Mouse (Mus musculus) forebrain, embryonic 10.5 days (tissue): ENCODE measurements around the gene Hhip. TPM values are rescaled to one million over a fixed set of nuclear protein-coding genes. Genes with fewer than 3 reads are reported as not detected.

Experiments
- DNase-seq: peaks from one replicate; pipeline ENCODE4 v3.0.0-alpha.2; 2017; ENCODE audit warnings: low spot score; ENCODE audit errors: extremely low spot score
- H3K27ac ChIP-seq: fragments of 300-500 bp; sonication (generic); 2 replicates; pipeline ENCODE4 v1.5.1; 2016; ENCODE audit warnings: mild to moderate bottlenecking
- H3K27me3 ChIP-seq: fragments of 300-500 bp; sonication (generic); 2 replicates; pipeline ENCODE4 v1.6.1; 2016; ENCODE audit warnings: mild to moderate bottlenecking; ENCODE audit not compliant: poor library complexity, severe bottlenecking
- H3K36me3 ChIP-seq: fragments of 300-500 bp; sonication (generic); replicated peaks from 2 replicates; pipeline ENCODE4 v1.6.1; 2016; ENCODE audit warnings: mild to moderate bottlenecking, moderate library complexity
- H3K4me1 ChIP-seq: fragments of 300-500 bp; sonication (generic); 2 replicates; pipeline ENCODE4 v1.6.1; 2016
- H3K4me3 ChIP-seq: fragments of 300-500 bp; sonication (generic); 2 replicates; pipeline ENCODE4 v1.5.1; 2016; ENCODE audit warnings: mild to moderate bottlenecking, moderate library complexity
- H3K9me3 ChIP-seq: fragments of 300-500 bp; sonication (generic); 2 replicates; pipeline ENCODE4 v1.6.1; 2016; ENCODE audit warnings: mild to moderate bottlenecking, moderate library complexity
- WGBS: fragments of 180-500 bp; shearing (Covaris S2); methylation state at CpG from one replicate; pipeline ENCODE4 v1.1.7; 2016; 5-methylcytosine and 5-hydroxymethylcytosine counted together
- polyA plus RNA-seq: library from polyadenylated mRNA; unstranded; fragments of >200 nt; fragmentation: Nextera tagmentation; extraction: Ambion mirVana; gene quantifications from 2 replicates; pipeline ENCODE4 v1.2.1, GENCODE M21; 2016

Gene Hhip
- polyA plus RNA-seq, 1 experiment from 2014 or later = 1.7 TPM

DNA sequence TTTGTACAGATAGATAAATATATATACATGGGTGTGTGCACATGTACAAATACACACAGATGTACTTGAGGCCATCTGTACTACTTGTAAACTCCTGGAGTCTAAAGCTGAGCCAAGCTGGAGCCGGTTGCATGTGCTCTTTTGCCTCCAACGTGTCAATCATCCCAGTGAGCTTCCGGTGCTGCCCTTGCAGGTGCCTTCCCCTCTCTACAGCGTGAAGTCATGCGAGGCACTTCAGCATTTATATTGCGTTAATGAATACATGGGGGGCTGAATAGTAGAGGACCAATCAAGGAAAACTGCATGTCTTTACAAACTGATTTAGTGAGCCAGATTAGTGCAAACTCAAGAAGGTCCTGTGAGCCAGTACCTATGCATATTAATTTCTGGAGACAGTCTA is 91.6 kb downstream of the Hhip start:
- H3K36me3 ChIP-seq = no peaks in the 10 kb centered on the region
- 74% methylated on average over 6 of the region's 6 CpGs for WGBS
- H3K4me3 ChIP-seq = no peak overlapping the region
- no peaks in the 10 kb centered on the region; the same call in 1 of the 2 replicates for H3K4me1 ChIP-seq
- no peak overlapping the region for H3K27ac ChIP-seq
- DNase-seq = no peak
- no peaks in the 10 kb centered on the region for H3K27me3 ChIP-seq
- H3K9me3 ChIP-seq = no peaks in the 10 kb centered on the region

DNA sequence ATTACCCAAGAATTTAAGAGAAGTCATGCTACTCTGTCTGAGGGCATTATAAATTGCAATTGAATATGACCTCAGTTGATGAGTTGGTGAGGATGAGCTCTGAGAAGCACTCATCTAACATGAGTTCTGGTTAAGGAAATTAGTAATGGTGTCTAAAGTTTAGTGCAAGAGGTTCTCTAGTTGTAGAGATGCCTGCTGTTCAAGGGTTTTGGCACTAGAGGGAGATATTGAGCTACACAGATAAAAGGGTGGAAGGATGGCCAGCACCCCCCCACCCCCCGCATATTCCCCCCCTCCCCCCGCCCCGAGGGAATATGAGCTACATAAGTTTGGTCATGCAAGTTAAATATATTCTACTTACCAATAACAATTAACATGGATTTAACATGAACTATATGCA is 104.9 kb downstream of the Hhip start:
- Histone ChIP-seq H3K36me3 (no peaks in the 10 kb centered on the region), H3K27ac (no peak overlapping the region), H3K4me1 (no peaks in the 10 kb centered on the region), H3K27me3 (no peaks in the 10 kb centered on the region), H3K4me3 (no peak overlapping the region), H3K9me3 (no peaks in the 10 kb centered on the region)
- no peak for DNase-seq
- WGBS = 25% methylated on average over 3 of the region's 3 CpGs

DNA sequence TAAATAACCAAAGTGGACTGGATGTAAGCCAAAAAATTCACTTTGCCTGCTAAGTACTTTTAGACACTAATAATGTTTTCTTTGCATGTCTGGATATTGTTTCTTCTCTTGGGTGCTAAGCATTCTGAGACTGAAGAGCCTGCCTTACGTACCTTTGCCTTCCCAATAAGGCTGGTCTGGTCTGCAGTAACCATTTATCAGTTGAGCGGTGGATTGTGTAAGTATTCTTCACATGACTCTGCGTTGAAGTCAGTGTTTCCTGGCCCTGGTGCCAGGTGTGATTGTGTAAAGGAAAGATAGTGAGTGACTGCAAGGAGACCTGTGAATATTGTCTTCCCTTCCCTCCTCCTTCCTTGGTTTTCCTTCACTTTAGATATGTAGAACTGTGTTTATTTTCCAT is 107.4 kb downstream of the Hhip start:
- 87% methylated on average over 3 of the region's 3 CpGs for WGBS
- Histone ChIP-seq H3K4me1 (no peaks in the 10 kb centered on the region), H3K9me3 (no peaks in the 10 kb centered on the region), H3K36me3 (no peaks in the 10 kb centered on the region), H3K27me3 (no peaks in the 10 kb centered on the region), H3K4me3 (no peak overlapping the region), H3K27ac (no peak overlapping the region)
- DNase-seq = no peak

DNA sequence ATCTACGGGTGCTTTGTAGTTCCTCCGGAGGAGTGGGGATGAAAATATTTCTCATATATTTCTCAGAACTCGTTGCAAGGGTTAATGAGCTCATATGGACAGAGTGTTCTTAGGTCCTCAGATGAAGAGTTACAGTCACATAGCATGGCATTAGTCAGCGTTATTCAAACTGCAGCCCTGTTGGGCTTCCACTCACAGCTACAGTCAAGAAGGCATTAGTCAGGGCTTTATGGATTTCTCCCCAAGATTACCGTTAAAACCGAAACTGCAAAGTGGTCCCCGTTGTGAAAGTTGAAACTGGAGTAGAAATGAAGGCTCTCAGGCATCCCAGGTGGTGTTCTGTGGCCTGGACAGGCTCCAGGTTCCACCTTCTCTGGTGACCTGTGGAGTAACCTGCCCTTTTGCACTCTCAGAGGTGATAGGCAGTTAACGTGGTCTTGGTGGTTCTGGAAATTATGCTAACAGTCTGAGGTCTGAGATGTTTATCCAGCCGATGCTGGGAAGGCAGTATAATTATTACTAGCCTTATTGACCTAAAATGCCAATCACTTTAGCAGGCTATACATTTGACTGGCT is 112.2 kb downstream of the Hhip start:
- no peak for DNase-seq
- Histone ChIP-seq H3K36me3 (no peaks in the 10 kb centered on the region), H3K27me3 (no peaks in the 10 kb centered on the region), H3K27ac (no peak overlapping the region), H3K4me3 (no peak overlapping the region), H3K4me1 (no peaks in the 10 kb centered on the region), H3K9me3 (no peaks in the 10 kb centered on the region)
- 91% methylated on average over 9 of the region's 9 CpGs for whole genome bisulfite sequencing

DNA sequence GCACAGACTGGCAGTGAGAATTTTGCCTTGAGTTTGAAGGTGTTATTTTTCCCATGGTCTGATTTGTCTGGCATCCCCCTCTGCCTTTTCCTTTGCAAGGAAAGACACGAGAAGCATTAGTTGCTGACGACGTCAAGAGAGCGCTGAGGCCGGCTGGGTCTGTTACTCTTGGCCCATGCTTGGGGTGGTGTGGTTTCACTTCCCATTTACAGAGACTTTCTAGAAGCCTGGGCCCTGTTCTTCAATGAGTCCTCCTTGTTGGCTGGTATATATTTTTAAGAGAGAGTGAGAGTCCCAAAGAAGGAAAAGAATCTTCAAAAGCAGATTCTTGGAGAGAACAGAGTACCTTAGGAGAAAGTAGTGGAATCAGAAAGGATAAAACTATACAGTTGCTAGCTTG is 116.7 kb downstream of the Hhip start:
- Histone ChIP-seq H3K27ac (no peak overlapping the region), H3K4me3 (no peak overlapping the region), H3K27me3 (no peaks in the 10 kb centered on the region), H3K36me3 (no peaks in the 10 kb centered on the region), H3K4me1 (peaks cover 7% of the 10 kb centered on the region), H3K9me3 (no peaks in the 10 kb centered on the region)
- WGBS = 91% methylated on average over 5 of the region's 5 CpGs
- no peak for DNase-seq

DNA sequence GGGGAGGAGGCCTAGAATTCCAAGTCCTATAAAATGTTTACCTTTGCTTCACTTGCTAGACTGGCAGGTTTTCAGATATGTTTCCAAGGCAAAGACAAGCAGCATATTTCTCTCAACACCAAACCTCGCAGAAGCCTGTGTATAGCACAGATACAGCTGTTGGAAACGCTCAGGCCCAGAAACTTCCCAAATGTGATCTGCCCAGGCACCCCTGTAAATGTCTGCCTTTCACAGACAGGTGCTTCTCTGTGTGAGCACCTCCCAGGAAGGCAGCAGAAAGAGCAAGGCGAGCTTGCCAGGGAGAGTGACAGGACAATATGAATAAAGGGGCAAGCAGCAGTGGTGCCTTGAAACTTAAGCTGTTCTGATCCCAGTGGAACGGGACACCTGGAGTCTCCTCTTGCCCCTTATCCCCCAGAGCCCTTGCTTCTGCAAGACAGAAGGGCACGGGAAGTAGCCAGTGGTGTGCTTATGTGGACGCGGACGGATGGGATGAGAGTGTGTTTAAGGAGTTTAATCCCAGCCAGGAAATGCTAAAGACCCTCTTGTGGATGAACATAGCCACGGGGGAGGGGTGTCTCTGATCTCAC is 120.9 kb downstream of the Hhip start:
- peaks cover 18% of the 10 kb centered on the region for H3K4me1 ChIP-seq
- no peaks in the 10 kb centered on the region for H3K36me3 ChIP-seq
- DNase-seq = no peak
- 62% methylated on average over 9 of the region's 9 CpGs for WGBS
- no peaks in the 10 kb centered on the region for H3K9me3 ChIP-seq
- no peak overlapping the region for H3K4me3 ChIP-seq
- no peaks in the 10 kb centered on the region for H3K27me3 ChIP-seq
- H3K27ac ChIP-seq = no peak overlapping the region

DNA sequence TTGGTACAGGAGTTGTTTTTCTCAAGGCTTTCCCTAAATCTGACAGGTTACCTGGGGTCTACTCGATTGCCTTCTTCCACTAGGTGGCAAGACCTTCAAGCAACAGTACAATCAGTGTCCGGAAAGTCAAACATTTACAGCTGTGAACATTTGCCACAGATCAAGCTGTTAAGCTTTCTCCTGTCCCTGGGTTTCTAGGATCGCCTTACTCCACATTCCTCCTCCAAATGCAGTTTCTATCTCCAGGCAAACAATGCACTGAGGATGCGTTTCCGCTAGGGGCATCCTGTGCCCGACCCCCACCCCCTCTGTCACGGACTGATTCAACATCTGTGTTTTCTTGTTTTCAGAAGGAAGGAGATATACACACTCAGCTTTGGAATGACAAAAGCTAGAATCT is 122.0 kb downstream of the Hhip start:
- Histone ChIP-seq H3K27me3 (no peaks in the 10 kb centered on the region), H3K4me1 (peaks cover 18% of the 10 kb centered on the region), H3K36me3 (no peaks in the 10 kb centered on the region), H3K27ac (no peak overlapping the region), H3K4me3 (no peak overlapping the region), H3K9me3 (no peaks in the 10 kb centered on the region)
- peak; percentile 20 for DNase-seq
- 49% methylated on average over 7 of the region's 7 CpGs for WGBS

DNA sequence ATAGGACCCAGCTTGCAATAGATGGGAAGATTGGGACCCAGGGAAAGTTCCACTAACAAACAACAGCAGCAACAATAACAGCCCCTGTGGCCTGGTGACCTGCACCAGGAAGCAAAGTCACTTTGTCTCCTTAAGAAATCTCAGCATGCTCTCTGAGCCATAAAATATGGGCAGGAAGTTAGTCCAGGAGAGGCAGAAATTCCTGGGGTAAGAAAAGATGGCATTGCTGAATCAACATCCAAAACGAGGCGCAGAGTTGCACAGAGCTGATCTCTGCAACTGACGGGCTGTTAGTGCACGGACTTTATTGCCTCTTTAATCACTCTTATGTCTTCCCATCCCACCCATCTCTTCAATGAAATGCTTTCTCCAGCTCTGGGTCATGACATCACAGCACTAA is 128.6 kb downstream of the Hhip start:
- no peaks in the 10 kb centered on the region for H3K27me3 ChIP-seq
- no peak overlapping the region for H3K4me3 ChIP-seq
- H3K9me3 ChIP-seq = no peaks in the 10 kb centered on the region
- 82% methylated on average over 4 of the region's 4 CpGs for WGBS
- no peak for DNase-seq
- H3K36me3 ChIP-seq = no peaks in the 10 kb centered on the region
- H3K27ac ChIP-seq = no peak overlapping the region
- H3K4me1 ChIP-seq = no peaks in the 10 kb centered on the region

DNA sequence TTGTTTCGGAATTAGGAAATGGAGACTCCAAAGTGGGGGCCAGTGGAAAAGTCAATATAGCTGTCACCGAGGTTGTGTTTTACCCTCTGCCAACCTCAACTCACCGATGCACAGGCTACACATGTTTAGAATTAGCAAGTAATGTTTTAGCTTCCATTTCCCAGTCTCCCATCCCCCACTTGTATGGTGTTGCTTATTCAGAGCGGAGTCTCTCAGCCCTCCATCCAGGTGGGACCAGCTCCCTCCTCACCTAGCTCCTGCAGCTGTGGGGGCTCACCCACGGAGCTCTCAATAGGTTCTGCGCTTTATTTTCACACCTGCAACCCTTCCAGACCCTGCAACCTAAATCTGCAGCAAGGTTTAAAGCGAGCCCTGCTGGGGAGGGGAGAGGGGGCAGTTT is 140.6 kb downstream of the Hhip start:
- DNase-seq = no peak
- Histone ChIP-seq H3K4me1 (no peaks in the 10 kb centered on the region), H3K36me3 (no peaks in the 10 kb centered on the region), H3K4me3 (no peak overlapping the region), H3K27ac (no peak overlapping the region), H3K27me3 (no peaks in the 10 kb centered on the region), H3K9me3 (no peaks in the 10 kb centered on the region)
- WGBS = 67% methylated on average over 7 of the region's 7 CpGs
